Mouse (Mus musculus) gastrocnemius, postnatal 10 days (tissue): Measurements from ENCODE around the gene Adck1. TPM values are rescaled to one million over a fixed set of nuclear protein-coding genes. Genes with fewer than 3 reads are reported as not detected.

ENCODE experiments used
- DNase-seq: peaks from one replicate; pipeline ENCODE4 v3.0.0; 2021; ENCODE audit warnings: mixed read lengths
- total RNA-seq, 2 experiments: library from RNA; stranded (reverse); gene quantifications; 2 replicates each; pipeline ENCODE4 v1.2.3; 2021

Adck1 gene
- total RNA-seq, 2 experiments from 2014 or later: 10.4 to 10.8 TPM

DNA sequence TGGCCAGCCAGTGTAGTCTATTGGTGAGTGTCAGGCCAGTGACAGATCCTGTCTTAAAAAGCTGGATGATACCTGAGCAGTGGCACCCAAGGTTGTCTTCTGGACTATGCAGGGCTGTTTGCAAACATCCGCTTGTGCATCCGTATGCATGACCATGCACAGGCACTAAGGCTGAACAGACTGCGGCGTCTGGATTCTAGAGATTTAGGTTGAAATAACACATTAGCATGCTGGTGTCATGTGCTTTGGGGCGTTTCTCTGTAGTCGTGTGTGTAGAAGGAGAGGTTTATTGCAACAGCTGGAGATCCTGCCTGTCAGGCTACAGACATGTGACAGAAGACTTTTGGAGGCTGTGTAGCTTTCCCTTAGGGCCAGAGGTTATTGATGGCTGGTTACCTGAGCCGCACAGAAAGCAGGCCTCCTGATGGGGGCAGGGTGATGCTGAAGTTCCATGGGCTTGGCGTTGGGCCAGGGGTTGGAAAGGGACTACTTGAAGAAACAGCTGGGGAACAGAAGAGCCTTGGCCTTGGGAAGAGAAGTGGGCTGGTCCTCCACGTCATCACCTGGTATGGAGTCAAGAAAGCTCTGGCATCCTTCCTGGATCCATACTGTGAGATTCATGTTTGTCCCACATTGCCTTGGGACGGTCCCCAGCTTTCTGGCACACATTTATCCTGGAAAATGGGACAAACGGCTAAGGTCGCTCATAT is 59.7 kb downstream of the Adck1 start:
- peak; percentile 48 for DNase-seq

DNA sequence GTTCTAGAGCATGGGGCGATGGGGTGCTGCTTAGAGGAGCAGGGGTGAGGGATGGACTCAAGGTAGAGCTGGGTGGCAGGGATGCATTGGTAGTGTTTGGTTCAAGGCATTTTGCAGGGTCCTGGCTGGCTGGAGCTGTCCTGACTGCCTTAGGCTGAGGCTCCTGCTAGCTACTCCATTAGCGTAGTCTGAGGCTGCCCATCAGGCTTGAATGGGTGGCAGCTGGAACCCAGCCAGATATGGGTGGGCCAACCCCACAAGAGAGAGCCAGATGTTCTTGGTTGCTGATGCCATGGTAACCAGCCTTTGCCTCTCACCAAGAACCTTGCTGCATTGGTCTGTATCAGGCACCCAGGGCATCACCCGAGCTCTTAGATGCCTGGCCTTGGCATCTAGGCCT is 66.6 kb downstream of the Adck1 start:
- no peak for DNase-seq

- DNase-seq: no peak
Observed at GRCm38 (mm10) chr12:88428735-88429134, 68.4 kb downstream of the Adck1 start.

GRCm38 (mm10) chr12:88432277-88432676 is 71.9 kb downstream of the Adck1 start:
- DNase-seq: no peak

DNA sequence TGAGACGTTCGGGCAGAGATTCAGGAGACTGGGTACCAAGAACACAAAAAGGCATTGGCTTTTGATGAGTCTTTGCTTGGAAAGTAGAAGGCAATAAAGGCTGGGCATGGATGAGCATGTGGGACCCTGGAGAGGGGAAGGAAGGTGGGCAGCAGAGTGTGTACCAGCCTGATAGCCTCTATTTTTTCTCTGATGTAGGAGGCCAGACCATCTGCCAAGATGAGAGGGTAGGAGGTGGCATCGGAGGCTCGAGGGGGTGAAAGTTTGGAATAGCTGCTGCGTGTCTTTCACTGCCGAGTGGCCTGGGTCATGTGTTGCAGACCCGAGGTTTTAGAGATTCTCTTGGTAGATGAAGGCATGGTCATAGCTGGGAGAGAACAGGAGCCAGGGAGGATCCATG is 72.8 kb downstream of the Adck1 start:
- no peak for DNase-seq

- DNase-seq: no peak
Observed at GRCm38 (mm10) chr12:88436962-88437750, 76.8 kb downstream of the Adck1 start.

DNA sequence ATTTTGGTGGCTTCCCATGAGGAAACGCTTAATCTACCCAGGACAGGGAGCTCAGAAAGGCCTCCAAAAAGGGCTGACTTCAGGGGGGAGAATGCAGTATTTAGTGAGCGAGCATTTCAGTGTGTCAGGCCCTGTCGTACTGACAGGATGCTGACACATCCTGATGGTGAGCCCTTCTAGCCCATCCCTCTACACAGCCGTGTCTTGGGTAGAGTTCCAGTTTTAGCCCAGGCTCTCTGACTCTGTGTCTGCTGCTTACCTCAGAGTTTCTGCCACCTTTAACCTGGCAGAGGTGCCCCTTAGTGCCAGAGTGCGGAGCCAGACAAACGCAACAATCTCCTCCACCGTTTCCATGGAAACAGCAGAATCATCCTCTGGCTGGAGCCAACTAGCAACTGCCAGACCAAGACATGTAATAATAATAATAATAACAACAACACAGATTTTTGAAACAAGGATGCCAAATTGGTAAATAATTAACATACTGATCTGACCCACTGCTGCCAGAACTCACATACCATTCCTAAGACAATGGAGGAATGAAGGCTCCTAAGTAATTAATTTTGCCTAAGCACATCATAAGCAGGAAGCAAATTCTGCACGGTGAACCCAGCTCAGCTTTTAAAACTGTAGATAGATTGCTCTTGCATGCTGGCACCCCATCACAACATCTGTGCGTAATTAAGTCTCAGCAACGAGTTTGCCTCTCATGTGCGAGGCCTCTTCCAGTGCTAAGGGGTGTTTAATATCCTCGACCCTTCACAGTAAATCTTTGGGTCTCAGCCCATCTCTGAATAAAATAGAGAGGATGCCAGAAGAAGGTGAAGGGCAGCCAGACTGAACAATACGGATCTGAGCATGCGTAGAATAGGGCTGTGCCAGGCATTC is 81.8 kb downstream of the Adck1 start:
- DNase-seq: no peak

DNA sequence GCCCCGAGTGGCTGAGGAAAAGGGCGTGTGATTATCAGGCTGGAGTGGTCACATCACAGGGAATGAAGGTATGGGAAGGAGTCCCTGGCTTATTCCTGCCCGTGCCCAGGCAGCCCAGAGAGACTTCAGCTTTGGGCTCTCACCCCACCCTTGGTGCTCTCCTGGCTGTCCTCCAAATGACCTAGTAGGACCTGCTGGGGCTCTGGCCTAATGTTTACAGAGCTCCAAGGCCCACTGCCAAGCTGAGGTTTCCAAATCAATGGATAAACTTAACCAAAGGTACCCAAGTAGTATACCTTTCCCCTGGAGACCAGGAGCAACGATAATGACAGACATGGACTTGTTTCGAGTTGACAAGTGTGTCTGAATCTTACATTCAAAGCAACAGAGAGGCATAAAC is 83.7 kb downstream of the Adck1 start:
- no peak for DNase-seq

GRCm38 (mm10) chr12:88445471-88445870 is 85.1 kb downstream of the Adck1 start:
- no peak for DNase-seq

GRCm38 (mm10) chr12:88450658-88451563 is 90.6 kb downstream of the Adck1 start:
- no peak for DNase-seq

- DNase-seq: no peak
Observed at GRCm38 (mm10) chr12:88454701-88455410, 94.5 kb downstream of the Adck1 start.

DNA sequence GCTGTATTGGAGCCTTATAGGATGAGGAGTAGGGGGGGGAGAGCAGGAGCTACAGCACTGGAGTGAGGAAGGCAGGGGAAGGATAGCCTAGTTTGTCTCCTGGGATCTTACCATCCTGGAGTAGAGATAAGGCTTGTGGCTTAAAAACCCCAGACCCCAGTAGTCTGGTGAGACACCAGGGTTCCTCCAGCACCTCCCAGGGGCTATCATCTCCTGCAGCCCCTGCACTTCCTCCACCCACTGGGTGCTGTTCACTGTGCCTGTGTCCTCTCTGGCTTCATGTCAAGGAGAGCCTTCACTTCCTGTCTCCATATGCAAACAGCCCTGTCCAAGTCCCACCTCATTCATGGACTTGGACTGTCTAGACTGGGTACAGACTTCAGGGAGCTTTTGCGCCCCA is 96.7 kb downstream of the Adck1 start:
- DNase-seq: no peak

GRCm38 (mm10) chr12:88458936-88459335 is 98.6 kb downstream of the Adck1 start:
- no peak for DNase-seq

GRCm38 (mm10) chr12:88459461-88459860 is 99.1 kb downstream of the Adck1 start:
- DNase-seq: no peak

- DNase-seq: no peak
Observed at GRCm38 (mm10) chr12:88461026-88461425, 100.7 kb downstream of the Adck1 start.

GRCm38 (mm10) chr12:88463588-88464290 is 103.4 kb downstream of the Adck1 start:
- no peak for DNase-seq

DNA sequence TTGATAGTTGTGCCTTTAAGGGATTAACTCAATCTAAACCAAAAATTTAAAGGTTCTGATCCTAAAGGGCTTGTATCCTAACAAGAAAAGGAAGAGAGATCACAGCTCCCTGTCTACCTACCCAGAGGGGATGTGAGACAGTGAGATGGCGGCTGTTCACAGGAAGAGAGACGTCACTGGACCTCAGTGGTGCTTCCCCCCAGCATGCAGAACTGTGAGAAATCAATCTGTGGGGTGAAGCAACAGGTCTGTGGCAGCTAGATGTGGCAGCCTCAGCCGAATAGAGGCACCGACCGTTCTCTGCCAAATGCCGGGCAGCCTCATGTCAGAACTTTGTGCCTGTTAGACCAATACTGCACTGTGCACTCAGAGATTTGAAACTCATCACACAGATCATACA is 106.4 kb downstream of the Adck1 start:
- no peak for DNase-seq

- DNase-seq: no peak
Observed at GRCm38 (mm10) chr12:88467257-88467656, 106.9 kb downstream of the Adck1 start.

DNA sequence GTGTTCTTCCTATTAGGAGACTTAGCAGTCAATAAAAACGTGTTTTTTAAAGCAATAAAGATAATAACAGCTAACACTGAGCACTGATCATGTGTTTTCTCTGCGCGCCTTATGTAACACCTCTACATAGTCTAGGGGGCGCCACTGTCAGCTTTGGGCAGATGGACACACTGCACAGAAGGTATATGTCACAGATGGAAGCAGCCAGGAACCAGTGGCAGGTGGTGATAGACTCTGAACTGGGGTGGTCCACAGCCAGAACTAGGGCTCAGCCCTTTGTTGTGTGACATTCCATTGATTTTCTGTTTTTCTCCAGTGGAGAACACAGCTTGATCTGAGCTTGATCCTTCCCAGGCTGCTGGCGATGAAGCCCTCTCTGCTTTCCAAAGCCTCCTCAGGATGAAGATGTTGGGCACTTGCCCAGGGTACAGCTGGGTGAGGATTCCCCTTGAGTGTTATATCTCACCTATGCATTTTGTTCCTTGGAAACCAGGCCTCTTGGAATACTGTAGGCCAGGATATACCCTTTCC is 107.6 kb downstream of the Adck1 start:
- no peak for DNase-seq

- no peak for DNase-seq
Observed at GRCm38 (mm10) chr12:88468691-88469090, 108.3 kb downstream of the Adck1 start.
